Mouse (Mus musculus) gastrocnemius, postnatal 14 days (tissue): ENCODE measurements at regions not wholly inside any gene's neighbourhood (a gene's known extent, or its start where the extent isn't known, plus 50 kb on each side); places are given as distances from the start of the nearest gene placed in this dataset.

Source experiments
- DNase-seq: peaks from one replicate; pipeline ENCODE4 v3.0.0; 2021; ENCODE audit warnings: mixed read lengths
- intact Hi-C: fragments of 180-260 bp; cut with DNase I; formaldehyde crosslinking; loops from one replicate; pipeline ENCODE4 v1.15.1; 2025; ENCODE audit warnings: low total_unique reads

DNA sequence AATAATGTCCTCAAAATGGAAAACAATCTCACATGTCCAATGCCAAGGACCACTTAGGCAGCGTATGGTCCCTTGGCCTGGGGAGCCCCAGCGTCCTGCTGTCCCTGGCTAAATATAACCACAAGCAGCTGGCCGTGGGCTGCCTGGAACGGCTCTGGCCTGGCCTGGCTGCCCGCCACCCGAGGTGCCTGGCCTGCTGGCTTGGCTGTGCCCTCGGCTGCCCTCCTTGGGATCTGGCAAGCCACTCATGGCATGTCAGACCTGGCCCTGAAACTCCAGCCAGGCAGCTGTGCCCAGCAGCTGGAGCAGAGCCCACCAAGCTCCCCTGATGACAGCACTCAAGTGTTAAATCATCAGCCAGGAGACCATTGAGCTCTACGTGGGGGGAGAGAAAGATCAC lies 122.9 kb downstream of the Plxna1 start:
- intact Hi-C loops, result no loop called here
- DNase-seq, result peak; percentile 91

DNA sequence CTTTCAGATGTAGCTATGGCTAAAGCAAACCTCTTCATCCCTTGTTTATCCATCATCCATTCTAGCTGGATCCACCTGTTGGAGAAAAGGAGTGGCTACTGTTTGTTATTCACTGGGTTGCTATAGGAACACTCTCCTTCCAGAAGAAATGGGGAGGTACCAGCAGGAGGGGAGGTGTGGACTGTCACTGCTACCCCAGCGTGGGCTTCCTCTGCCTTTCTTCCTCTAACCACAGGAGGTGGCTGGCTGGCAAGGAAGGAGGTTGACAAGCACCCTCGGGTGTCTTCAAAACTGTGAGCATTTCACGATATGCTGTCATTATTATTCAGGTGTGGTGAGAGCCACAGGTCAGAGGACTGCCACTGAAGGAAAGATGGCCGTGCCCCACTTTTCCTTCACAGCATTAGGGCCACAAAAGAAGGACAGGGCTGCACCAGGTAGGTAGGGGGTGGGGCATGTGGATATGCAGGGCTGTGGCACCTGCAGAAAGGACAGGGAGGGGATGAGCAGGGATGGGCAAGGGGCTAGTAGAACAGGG lies 122.2 kb downstream of the Plxna1 start:
- intact Hi-C loops, result no loop called here
- no peak for DNase-seq

DNA sequence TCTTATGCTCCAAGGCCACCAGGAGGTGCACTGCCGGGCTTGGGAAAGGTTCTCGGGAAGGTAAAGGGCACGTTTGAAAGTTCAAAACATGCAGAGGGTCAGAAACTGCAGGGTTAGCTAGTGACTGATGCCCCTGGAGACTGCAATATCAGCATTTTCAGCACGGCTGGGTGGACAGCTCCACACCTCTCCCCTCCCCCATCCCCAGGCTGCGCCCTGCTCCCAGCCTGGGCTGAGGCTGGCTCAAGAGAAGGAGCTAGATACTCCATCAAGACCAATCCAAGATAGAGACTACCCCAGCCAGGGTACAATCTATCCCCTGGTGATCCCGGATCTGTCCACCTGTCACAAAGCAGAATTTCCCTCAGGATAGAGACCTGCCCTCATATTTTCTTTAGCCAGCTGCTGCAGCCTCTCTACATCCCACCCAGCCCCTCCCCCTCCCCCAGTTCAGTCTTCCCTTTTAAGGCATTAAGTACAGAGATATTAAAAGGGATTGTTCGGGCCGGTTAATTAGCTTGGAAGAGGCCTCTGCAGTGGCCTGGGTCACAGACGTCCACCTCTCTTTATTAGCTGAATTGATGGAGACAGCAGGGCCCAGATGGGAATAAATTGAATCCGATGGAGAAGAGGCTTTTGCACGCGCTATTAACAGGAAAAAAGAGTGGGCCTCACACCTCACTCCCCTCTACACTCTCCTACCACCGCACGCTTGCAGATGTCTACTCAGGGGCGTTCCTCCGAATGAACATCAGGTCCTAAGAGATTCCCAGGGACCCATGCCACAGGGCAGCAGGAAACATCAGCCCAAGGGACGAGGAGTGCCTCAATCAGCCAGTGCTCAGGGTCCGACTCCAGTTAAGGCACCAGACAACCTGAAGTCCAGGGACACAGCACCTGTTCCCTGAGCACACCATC lies 119.8 kb downstream of the Plxna1 start:
- intact Hi-C loops, result no loop called here
- DNase-seq, result no peak

DNA sequence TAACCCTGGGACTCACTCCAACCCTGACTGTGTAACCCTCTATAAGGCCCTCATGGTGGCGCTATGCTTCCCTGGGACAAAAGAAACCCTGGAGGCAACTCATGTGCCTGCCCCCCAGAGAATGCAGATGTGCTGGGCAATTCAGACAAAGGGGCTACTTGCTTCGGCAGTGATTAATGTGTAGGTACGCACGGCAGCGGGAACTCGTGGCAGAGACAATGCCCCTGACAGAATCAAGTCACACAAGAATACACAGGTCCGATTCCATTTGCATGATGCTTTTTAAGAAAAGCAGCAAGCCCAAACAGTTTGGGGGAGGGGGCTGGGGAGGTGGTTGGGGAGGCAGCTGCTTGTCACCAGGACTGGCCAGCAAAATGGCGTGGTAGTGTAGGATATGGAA lies 116.9 kb downstream of the Plxna1 start:
- intact Hi-C loops, result no loop called here
- DNase-seq, result no peak

DNA sequence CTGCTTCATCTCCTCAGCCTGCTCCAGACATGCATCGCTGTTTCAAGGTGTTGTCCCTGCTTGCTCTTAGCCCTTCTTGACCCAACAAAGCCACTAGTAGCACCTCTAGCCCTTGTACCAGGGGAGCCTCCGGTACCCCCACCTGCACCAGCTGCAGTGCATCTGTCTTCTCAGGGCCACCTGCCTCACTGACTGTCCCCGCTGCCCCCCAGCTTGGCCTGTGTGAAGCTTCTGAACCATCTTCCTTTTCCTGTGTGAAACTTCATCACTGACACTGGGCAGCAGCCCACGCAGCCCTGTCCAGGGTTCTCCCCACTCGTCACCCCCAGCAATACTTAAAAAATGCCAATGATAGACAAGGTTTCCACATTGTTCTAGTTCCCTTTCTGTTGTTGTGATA lies 116.2 kb downstream of the Plxna1 start:
- intact Hi-C loops, result no loop called here
- DNase-seq, result no peak

DNA sequence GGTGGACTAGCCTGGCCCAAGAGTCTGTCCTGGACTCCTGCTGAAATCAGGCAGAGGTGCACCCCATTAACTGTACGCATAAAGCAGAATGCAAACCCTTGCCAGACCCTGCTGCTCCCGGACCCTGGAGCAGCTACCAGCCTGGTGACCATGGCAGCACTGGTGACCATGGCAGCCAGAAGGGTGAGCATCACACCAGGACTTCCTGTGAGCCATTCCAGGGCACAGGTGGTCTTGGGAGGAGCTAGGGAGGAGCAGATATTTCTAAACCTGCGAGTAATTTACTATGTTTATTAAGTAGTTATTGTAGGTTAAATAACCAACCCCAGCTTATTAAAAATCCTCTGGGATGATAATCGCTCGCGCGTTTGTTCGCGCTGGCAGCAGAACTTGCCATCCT lies 113.8 kb downstream of the Plxna1 start:
- no peak for DNase-seq
- intact Hi-C loops, result no loop called here

DNA sequence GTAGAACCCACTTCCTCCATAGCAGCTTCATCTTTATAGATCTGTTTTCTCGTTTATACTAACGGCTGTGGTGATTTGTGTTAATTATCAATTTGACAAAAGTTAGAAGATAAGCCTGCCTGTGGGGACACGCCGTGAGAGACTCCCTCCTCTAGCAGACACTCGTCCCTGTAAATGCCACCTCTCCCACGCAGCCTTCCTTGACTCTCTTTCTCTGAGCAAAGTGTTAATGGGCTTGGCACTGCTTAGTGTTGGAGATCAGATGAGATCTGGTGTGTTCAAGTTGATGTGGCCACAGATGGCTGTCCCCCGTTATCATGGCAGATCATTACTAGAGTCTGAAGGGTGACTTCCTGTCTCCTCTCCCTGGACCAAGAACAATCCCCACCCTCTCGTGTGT lies 113.1 kb downstream of the Plxna1 start:
- intact Hi-C loops, result no loop called here
- no peak for DNase-seq

DNA sequence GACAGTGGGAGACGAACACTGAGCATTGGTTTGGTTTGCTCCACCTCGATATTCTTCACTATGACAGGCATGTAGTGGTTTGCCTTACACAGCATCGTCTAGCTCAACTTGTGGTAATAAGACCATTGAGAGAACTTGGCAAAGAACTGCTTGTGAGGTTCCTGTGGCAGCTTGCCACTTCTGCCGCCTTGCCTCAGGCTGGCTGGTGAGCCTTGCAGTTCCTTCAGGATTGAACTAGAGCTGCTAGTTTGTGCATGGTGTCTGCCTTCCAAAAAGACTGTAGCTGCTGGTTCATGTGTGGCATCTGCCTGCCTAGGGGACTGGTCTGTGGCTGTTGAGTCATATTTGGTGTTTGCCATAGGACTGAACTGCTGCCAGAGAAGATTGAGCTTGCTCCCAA lies 110.8 kb downstream of the Plxna1 start:
- intact Hi-C loops, result no loop called here

DNA sequence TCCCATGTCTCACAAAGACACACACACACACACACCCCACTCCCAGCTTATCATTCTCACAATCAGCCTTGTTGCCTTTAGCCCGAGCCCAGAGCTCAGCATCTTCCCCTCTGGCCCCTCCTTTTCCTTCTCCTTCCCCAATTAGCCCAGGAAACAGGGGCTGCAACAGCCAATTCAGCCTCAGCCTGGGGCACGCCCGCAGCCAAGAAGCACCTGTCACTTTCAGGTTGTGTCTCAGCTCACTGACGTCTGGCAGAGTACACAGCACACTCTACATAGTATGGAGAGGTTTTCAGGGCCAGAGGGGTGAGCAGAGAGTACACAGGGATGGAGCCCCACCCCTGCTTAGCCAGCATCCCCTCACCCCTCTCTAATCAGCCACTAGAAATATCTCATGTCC lies 106.4 kb downstream of the Plxna1 start:
- no peak for DNase-seq
- intact Hi-C loops, result no loop called here

More for the DNA sequence above, 110.8 kb downstream of the Plxna1 start:
- DNase-seq, result no peak

DNA sequence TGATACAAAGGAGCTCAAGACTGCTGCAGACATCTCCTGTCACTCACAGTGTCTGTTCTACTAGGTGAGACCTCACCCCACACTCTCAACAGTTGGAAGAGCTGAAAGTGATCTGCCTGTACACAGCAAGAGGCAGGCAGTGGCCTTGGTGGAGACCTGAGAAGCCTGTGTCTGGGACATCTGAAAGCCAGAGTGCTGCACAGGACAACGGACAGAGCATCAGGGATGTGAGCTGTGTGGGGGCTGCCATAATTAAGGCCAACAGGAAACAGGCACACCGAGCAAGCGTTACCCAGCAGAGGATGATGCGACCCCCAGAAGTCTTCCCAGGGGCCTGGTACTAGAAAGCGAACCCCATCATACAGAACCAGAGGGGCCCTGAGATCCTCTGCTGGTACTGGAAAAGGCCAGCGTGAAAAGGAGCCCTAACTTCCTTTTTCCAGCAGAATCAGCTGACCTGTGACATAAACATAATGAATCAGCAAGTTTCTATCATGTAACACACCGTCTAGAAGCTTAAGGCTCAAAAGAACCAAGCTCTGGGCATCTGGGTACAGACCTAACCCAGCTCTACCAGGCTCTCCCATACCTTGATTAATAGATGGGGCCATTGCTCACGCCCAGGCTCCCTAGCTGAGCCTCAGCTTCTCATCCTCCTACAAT lies 105.7 kb downstream of the Plxna1 start:
- no peak for DNase-seq
- intact Hi-C loops, result no loop called here

DNA sequence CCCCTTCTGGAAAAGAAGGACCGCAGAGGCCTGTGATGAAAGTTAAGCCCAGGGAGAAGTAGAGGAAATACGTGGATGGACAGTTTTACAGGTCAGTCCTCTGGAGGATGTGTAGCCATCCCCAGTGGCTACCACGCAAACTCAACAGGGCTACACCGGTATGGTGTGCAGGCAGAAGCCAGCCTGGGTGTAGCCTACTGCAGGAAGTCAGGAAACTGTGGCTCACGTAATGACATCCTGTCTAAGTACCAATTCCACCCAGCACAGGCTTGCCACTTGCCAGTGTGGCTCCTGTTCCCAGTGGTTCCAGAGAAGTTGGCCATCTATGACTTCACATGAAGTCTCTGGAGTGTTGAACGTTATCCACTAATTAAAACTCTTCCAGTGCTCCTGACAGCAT lies 105.0 kb downstream of the Plxna1 start:
- no peak for DNase-seq
- intact Hi-C loops, result no loop called here

DNA sequence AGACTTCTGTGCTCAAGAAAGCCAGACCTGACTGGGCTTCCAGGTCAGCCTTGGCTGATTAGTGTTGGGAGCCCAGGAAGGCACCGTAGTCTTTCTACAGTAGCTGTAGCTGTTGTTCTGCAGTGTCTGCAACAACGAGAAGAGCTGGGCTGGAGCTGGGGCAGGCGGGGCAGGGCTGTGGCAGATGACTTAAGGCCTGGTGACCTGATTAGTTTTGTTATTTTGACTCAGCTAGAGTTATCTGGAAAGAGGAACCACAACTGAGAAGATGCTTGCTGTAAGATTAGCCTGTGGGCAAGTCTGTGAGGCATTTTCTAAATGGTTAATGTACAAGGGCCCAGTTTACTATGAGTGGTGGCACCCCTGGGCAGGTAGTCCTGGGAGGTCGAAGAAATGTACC lies 104.3 kb downstream of the Plxna1 start:
- DNase-seq, result no peak
- intact Hi-C loops, result no loop called here

DNA sequence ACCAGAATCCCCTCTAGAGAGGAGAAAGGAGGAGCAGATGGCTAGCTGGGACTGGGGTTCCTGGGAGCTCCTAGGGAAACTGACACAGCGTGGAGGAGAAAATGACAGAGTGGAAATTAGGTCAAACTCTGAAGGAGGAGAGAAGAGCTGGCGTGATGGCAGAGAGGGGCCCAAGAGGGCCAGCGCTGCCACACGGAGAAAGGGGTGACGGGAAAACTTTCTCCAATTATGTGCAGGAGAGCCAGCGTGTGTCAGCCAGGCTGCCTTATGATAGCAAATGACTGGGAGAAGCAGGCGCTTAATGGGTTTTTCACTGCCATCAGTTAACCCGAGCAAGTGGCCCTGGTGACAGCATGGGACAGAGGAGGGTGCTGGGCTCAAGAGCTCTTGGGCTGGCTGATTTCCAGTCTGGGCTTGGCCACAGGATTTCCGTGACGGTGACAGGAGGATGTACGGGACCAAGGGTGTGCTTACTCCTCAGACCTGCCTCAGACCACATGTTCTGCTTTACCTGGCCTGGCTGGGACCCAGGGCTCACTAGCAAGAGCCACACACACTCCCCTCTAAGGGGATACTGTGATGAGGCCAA lies 102.9 kb downstream of the Plxna1 start:
- DNase-seq, result no peak
- intact Hi-C loops, result no loop called here

DNA sequence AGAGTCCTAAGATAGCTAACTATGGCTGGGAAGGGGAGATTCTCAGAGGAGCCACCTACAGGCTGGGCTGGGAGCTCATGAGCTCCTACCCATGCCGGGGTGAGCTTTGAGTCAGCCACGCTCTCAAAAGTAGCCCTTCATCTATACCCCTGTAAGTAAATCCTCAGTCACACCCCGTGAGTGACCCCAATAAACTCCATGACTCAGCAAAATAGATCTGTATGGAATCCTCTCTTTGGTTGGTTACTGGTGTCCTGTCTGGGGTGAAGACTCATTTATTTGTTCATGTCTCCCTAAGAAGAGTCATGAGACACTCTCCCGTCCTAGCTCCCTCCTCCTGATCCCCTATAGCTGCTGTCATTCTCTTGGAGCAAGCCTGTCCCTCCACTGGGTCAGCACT lies 99.5 kb downstream of the Plxna1 start:
- intact Hi-C loops, result loop anchor here (10.0 kb wide), 1 partner anchor 292 kb away; no protein-coding TSS in a partner anchor
- DNase-seq, result no peak

DNA sequence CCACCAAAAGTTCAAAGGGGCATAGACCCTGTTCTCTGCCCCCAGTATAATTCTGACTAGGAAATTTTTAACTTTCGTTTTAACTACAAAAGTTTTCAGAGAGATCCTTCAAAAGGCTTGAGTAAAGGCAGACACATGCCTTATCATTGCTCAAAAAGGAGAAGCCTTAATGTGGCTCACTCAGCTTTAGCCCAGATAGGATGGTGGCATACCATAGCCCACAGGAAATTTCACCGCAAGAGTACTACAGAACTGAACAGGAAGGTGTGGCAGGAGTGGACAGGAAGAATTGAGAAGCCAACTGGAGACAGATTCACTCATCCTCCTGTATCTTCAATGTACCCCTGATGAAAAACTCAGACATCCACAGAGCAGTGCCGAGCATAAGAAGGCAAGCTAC lies 97.1 kb downstream of the Plxna1 start:
- intact Hi-C loops, result loop anchor here (10.0 kb wide), 1 partner anchor 290 kb away; no protein-coding TSS in a partner anchor
- DNase-seq, result no peak
